Mouse (Mus musculus): ENCODE data around the gene Cct5. TPM values are rescaled to one million over a fixed set of nuclear protein-coding genes. Genes with fewer than 3 reads are reported as not detected.
A peak's percentile ranks its signal among the peaks of the same experiment; 100 is the strongest.
"Not testable (repeated sequence)": the region's sequence is repeated elsewhere in the genome, so short reads cannot be mapped to it uniquely, and the experiment has no call there.

The Cct5 gene
- polyA plus RNA-seq, 1 experiment, result 207 TPM

DNA sequence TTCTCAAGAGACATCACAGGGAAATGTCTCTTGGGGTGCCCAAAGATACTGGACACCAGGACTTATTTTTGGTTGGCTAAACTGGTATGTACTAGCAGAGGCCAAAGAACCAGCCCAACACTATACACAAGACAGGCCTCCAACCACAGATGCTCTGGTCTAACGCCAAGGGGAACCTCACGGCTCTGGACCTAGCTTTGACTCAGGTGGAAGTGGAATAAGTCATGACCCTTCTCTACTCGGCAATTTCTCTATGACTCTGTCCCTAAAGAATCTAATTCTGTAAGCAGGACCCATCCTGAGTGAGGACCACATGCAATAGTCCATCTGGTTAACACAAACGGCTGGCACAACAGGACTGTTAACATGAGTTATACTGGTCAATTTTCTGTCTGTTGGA, 1.8 kb downstream of the Cct5 start:
- no peak for DNase-seq (ENCODE audit: low spot score)

DNA sequence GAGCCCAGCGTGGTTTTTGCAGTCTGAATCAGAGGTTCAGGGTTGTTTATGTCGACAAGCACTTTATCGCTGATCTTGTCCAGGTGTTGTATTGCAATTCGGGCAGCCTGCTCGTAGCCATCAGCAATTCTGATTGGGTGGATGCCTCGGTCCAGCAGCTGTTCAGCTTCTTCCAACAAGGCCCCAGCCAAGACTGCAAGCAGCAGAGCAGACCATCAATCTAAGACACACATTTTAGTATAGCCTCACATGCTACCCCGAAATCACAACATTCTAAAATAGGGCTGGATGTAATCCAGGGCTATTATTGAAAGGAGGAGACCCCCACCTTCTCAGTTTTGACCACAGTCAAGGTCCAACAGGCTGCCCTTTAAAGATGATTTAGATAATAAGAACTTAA, 6.0 kb downstream of the Cct5 start:
- no peak for DNase-seq (ENCODE audit: low spot score)

DNA sequence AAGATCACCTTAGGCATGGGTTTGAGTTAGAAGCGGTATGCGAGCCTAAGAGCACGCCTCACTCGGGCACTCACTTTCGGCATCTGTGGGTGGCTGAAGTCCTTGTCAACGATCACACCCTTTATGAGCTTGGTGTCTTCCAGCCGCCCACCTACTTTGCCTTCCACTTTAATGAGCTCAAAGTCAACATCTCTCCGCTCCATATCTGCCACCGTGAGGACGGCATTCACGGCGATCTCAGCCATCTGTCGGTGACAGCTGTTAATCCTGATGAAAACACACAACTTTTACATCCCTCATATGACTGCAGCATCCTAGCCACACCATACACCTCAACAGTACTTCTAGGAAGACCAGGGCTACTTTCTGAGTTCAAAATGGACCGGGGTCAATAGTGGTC, 7.3 kb downstream of the Cct5 start:
- no peak for DNase-seq (ENCODE audit: low spot score)

DNA sequence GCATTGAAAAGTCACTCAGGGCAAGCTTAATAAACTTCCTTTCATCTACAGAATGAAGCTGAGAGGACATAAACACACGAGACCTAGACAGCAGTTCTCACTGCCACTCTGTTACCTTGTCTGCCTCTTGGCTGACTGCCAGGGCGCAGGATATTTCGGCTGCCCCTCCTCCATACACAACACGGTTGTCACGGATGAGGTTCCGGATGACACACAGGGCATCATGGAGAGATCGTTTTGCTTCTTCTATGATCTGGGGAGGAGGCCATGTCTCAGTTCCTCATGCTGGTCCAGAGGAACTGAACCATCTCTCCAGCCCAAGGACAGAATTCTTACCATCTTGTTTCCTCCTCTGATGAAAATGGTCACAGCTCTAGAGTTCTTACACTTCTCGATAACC, 9.1 kb downstream of the Cct5 start:
- no peak for DNase-seq (ENCODE audit: low spot score)

DNA sequence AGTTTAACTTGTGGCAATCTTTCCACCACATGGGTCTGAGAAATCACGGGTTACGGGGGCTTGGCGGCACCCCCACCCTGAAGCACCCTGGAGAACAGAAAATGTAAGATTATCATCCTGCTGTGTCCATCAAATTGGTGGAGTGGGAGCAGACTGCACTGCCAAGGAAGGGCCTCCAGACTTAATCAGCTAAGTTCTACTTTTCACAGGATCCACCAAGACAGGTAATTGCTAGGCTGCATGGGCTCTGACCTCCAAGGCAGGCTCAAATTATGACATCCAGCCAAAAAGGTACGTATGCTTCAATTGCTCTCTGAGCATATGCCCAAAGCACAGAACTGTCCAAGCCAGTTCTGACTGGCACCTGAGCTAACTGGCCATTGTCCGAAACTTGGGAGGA, 11.4 kb downstream of the Cct5 start:
- no peak for DNase-seq (ENCODE audit: low spot score)

DNA sequence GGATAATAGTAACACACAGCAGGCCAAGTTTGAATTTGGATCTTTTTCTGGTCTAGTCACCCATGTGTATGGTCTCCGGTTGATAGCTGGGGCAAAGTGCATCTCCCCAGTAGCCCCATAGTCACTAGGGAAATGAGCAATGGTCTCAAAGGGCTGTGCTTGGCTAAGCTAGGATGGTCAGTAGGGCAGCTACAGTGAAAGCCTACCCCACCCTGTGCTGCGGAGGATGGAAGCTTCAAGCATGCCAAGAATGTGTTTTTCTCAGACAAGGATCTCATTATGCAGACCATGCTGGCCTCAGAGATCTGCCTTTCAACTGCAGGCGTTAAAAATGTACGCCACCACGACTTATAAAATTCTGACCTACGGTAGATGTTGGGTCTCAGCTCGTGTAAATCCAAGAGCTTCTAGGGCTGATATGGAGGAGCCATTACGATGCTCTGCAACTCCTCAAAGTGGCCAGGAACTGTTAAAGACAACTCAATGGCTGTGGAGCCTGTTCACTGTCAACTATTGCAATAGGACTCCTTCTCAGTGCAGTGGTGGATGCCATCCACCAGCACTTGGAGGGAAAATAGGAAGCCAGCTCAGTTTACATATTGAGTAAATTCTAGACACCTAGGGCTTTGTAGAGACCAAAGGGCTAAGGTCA, 12.5 kb downstream of the Cct5 start:
- no peak for DNase-seq (ENCODE audit: low spot score)

DNA sequence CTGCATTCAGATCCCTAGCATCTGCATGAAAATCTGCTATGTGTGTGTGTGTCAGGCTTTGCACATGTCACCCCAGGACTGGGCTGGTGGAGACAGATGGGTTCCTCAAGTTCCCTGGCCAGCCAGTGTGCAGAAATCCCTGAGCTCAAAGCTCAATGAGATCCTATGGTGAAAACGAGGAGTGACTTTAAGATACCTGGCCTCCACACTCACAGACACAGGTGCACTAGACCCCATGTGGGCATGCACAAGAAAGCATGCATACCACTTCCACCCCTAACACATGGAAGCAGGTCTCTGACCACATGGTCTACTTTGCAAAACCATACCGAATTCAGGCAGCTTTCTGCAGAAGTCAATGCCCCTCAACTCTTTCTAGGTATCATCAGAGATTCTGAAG, 13.8 kb downstream of the Cct5 start:
- no peak for DNase-seq (ENCODE audit: low spot score)

DNA sequence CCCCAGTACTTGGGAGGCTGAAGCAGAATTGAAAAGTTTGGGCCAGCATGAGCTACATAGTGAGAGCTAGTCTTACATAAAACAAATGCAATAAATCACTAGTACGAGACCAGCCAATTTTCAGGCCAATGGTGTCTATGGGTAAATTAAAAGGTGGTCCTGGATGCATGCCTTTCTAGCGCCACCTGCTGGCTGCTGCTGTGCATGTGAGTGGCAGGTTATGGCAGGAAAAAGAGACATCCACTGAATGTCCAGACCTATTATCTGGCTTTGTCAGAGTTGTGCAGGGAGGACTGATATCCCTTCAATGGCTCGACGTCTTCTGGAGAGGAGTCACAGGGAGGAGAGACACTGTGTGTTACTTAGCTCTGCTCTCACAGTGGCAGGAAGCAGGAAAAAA, 15.1 kb downstream of the Cct5 start:
- peak; percentile 70 for DNase-seq (ENCODE audit: low spot score)

DNA sequence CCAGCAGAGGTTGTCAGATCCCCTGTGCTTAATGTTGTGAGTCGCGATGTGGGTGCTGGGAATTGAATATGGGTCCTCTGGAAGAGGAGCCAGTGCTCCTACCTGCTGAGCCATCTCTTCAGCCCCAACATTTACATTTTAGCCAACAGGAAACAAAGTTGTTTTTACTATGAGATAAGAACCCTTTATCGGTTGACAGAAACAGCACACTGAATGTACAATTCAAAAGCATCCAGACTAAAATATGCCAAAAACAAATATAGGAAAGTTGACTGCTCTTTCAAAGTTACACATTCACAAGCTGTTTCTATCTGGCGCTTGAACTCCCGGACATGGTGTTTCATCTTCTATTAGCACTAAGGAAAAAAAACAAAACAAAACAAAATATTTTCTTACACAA, 15.5 kb downstream of the Cct5 start:
- no peak for DNase-seq (ENCODE audit: low spot score)

DNA sequence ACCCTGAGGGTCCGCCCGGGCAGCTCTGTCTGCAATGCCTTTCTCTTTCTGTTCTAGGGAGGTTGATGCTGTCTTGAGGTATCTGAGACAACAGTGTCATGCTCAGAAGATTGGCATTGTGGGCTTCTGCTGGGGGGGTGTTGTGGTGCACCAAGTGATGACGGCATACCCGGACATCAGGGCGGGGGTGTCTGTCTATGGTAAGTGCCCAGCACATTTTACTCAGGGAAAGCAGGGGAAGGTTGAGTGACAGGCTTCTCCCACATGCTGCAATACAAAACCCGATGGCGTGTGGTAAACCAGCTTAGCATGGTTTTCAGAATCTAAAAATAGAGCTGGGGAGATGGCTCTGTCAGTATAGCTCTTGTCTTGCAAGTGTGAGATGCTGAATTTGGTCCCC, 16.4 kb downstream of the Cct5 start:
- DNase-seq (ENCODE audit: low spot score), result no peak

DNA sequence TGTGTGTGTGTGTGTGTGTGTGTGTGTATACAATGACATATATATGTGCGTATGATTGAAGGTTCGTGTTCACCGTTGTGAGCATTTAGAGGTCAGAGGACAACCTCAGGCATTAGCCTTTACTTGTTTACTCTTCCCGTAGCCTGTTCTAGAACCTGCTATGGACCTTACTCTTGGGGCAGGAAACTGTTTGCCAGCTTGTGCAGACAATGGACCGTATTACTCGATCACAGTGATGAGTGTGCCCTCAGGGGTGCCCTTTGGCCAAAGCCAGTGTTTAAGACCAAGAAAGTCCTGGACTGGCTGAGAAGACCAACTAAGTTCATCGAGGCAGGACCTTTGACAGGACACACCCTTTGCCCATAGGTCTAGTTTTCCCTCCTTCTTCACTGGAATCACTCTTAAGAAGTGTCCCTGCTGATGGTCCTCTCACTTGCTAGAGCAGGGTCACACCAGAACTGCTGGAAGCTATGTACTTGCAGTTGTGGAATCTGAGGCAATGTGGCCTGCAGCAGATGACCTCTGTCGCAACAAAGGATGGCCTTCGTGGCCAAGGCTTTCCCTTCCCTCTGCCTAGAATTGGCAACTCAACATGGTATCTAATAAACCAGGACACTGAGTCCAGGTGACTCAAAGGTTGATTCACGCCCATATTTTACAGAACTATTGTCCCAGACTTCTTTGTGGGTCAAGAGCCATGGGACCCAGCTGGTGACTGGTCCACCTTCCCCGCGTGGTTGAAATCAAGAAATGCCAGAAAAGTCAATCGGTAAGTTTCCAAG, 18.1 kb downstream of the Cct5 start:
- no peak for DNase-seq (ENCODE audit: low spot score)

DNA sequence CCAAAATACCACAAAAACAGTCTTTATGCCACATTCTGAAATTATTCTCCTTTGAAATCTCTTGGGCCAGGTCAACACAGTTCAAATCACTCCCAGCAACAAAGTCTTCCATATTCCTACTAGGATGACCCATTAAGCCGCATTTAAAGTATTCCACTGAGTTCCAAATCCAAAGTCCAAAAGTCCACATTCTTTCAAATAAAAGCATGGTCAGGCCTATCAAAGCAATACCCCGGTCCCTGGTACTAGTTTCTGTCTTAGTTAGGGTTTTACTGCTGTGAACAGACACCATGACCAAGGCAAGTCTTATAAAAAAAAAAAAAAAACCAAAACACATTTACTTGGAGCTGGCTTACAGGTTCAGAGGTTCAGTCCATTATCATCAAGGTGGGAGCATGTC, 20.5 kb downstream of the Cct5 start:
- not testable (repeated sequence) for DNase-seq (ENCODE audit: low spot score)

DNA sequence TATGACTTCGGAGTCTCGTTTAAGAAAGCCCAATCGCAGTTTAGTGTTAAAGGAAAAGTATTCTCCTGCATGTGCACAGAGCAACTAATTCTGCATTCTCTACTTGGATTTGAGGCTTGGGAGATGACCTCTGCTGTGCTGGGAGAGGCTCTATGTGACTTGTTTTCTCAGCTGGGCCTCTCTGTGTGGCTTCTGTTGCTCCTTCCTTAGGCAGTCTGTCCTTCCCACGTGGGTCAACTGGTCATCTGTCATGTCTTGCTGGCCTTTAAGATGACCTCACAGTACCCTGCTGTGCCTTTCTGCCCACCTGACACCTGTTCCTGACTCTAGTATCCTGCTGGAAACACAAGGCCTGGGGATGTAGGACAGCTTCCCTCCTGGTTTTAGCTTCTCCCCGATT, 25.5 kb downstream of the Cct5 start:
- DNase-seq (ENCODE audit: low spot score), result no peak

DNA sequence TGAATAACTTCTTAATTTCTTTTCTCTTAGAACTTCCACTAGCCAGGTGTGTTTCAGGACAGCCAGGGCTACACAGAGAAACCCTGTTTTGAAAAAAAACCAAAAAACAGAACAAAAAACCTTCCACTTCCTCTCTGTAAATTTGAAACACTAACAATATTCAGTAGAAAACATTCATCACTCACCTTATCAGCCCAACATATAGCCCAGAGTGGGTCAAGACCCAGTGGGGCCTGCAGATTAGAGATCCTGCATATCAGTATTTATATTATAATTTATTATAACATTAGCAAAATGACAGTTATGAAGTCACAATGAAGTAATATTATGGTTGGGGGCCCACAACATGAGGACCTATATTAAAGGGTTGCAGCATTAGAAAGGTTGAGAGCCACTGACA, 27.9 kb downstream of the Cct5 start:
- no peak for DNase-seq (ENCODE audit: low spot score)

DNA sequence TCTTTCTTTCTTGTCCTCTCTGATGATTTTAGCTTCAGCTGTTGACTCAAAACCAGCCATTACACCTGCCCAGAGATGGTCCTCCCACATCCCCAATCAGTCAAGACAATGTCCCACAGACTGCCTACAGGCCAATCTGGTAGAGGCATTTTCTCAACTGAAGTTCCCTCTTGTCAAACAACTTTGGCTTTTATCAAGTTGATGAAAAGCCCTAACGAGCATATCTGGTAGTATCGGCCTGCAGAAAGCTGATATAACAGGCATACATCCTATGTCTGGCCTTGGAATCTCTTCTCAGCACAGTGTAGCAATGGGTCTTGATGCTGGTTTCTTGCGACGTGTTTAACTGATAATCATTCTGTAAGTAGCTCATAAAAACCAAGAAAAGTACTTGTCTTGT, 28.3 kb downstream of the Cct5 start:
- no peak for DNase-seq (ENCODE audit: low spot score)

DNA sequence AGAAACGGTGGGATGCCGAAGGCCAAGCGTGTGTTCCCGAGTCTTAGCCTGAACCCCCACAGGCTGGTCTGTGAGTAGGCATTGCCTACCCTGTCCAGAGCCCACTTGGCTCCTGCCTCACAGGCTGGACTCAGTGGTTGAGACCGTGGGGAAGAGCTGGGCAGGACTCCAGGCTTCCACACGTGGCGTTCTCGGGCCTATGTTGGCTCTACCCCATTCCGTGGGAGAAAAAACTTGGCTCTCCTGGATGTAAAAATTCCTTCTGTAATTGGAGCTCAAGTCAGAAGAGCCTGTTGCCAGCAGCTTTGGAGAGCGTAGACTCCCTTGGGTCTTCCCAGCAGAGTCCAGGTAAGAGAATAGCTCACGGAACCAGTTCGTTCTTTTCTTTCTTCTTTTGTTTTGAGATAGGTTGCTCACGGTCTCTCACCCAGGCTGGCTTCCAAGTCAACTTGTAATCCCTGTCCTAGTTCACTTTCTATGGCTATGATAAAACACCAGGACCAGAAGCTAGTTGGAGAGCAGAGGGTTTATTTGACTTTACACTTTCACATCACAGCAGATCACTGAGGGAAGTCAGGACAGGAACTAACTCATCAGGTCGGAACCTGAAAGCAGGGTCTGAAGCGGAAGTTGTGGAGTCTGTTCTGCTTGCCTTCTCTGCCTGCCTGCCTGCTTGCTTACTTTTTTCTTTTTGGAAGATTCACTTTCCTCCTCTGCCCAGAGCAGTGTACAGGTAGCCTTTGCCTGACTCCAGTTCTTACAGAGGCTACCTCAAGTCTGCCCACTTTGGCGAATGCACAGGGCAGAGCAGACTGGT, 29.5 kb downstream of the Cct5 start:
- no peak for DNase-seq (ENCODE audit: low spot score)

DNA sequence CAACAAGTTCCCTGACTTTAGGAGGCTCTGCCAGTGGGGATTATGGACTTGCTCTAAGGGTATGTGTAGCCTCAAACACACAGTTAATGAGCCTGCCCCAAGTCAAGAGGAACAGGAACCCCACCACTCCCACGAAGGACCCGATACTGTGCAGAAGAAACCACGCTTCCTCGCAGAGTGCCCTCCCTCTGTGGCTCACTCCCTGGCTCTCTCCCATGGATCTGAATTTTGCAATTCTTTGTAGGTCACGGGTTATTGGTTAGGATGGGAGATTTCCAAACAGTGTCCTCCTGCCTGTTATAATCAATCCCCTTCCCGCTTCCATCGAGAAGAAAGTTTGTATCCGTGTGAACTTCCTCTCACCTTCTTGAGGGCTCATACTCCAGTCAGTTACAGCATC, 30.6 kb downstream of the Cct5 start:
- no peak for DNase-seq (ENCODE audit: low spot score)

DNA sequence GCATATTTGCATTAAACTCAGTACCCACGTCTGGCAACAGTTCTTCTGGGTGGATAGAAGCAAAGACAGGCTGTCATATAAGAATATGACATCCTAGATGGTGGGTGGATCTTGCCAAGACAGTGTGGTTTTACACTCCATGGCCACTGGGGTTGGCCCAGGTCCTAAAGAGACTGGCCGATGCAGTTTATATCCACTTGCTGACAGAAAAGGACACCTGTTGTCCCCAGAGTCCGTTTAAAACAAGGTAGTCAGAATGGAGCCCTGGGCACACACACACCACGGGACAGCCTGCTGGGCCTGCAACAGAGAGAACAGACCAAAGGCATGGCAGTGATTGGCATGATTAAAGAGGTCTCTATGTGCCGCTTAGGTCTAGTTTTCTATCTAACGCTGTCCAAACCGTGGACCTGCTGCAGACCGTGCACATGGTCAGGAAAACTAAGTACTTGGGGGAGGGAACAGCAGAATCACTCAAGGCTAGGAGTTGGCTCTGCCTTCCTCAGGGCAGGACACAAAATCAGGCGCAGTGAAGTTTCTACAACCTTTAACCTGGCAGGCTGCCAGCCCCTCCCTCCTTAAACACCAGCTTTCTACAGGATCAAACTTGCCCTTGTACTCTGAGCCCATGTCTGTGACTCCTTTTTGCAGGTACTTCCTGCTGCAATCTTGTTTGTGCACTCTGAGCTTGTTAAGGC, 32.1 kb downstream of the Cct5 start:
- peak; percentile 64 for DNase-seq (ENCODE audit: low spot score)

DNA sequence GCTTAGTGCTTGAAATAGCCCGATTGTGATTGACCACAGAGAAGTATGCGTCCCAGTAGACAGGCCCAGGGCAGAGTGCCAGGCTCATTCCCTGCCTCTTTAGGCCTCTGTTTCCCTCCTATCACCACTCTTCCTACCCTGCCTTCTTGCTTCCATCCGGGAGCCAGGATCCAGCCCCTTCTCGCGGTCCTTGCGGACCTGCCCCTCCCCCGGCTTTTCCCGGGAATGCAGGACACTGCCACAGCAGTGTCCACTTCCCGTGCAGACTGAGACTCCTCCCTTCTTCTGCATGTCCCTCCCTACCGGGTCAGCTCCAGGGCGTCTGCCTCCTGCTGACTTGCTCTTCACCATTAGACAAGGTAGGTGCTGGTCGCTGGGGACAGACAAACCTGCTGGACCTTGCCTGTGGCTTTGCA, 33.0 kb downstream of the Cct5 start:
- DNase-seq (ENCODE audit: low spot score), result no peak

DNA sequence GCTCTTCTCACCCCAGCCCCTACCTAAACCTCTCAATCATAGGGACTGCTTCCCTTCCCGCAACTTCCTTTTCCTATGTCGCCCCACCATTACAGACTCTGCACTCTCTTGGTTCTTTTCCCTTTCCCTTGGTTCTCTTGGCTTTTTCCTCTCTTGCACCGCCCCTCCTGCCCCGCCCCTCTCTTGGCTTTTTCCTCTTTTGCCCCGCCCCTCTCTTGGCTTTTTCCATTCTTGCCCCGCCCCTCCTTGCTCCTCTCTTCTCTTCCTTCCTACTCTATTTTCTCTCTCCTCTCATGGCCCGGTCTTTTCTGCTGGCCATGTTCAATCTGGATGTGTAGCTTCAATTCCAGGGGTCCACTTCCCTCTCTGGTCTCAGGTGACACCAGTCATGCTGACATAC, 34.2 kb downstream of the Cct5 start:
- no peak for DNase-seq (ENCODE audit: low spot score)

DNA sequence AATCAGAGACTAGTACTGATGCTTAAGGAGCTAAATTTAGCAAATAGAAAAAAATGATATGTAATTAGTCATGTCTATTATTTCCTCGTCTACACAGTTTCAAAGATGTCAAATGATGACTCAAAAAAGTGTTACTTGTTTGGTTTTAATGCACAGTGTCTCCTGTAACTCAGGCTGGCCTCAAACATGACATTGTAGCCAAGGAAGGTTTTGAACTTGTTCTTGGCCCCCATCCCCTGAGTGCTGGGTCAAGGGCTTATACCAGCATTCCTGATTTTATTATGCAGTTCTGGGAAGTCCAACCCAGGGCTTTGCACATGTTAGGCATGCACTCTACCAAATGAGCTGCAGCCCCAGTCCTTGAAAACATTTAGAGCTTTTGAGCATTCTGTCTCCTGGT, 35.8 kb downstream of the Cct5 start:
- no peak for DNase-seq (ENCODE audit: low spot score)

DNA sequence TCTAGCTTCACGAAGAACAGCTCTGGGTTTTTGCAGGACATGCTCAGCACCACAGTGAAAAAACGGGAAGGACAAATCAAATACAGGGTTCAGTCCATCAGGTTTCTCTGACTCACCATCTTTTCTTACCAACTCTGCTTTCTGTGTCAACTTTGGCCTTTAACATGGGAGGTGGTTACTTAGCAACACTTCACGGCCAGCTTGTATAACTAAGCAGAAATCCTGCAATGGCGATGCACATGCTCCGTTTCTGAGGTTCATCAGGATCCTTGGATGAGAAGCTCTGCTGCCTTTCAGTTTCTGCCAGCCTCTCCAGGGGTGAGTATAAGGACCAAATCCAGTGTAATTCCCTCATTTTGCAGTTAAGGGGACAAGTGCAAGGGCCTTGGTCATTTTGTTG, 36.4 kb downstream of the Cct5 start, which contains the start of gene Cmbl:
Gene Cmbl (plus strand): TSS at position 206 of the 400 bp plus-strand sequence.
- no peak for DNase-seq (ENCODE audit: low spot score)

Data from urinary bladder, adult 2 months (tissue).